25 mouse cellular contexts compared by ENCODE assay signal in the genomic region with DNA sequence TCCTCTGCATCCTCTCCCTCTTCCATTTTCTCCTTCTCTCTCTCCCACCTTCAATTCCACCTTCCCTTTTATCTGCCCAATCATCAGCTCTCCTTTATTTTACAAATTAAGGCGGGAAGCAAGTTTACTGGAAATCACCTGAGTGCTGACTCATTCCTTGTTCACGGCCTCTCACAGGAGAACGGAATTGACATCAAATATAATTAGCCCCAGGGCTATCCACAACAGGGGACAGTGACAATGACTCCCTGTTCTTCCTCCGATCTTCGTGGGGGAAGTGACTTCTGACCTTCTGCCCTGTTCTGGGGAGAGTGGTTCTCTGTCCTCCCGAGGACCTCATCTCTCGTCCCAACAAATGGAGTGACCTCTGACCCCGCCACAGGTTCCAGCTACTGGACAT. TPM values are rescaled to one million over a fixed set of nuclear protein-coding genes. Genes with fewer than 3 reads are reported as not detected.
A peak's percentile ranks its signal among the peaks of the same experiment; 100 is the strongest.
DNase-seq lines count a peak whose midpoint lies in the region; TF ChIP-seq lines count a peak whose summit lies in the region.
"Had no signal": no experiment of that assay in that cellular context is flagged by ENCODE, and none has a peak within 500 bp of the region (broad histone marks: within the 10 kb centered on the region; RNA-seq: fewer than 3 reads in every experiment).

No protein-coding gene starts in this region.

- no peaks in the 10 kb centered on the region for H3K27me3 ChIP-seq in E14TG2a.4 (ENCODE audit: insufficient read depth, low read length)
- H3K27me3 ChIP-seq in ES-Bruce4 (ENCODE audit: control insufficient read depth, insufficient read depth, low read length, poor library complexity, severe bottlenecking): no peaks in the 10 kb centered on the region
- H3K27me3 ChIP-seq: embryonic facial prominence, embryonic 12.5 days; forebrain, embryonic 13.5 days; forebrain, embryonic 15.5 days had no signal

- H3K9ac ChIP-seq in ES-Bruce4 (ENCODE audit: low read depth, poor library complexity, severe bottlenecking): peak overlapping the region; percentile 17
- H3K9ac ChIP-seq in ES-E14 (ENCODE audit: insufficient read depth, low read depth, low read length, poor library complexity, severe bottlenecking): peak overlapping the region; percentile 73
- H3K9ac ChIP-seq: embryonic facial prominence, embryonic 12.5 days; forebrain, embryonic 13.5 days; forebrain, embryonic 15.5 days; forebrain, postnatal 0 days had no signal

- in situ Hi-C loops in ES-E14 (cut with MboI; ENCODE audit: low sequenced_read_pairs in 2 of 2, unreplicated experiment in 2 of 2): no loop called here

- no peaks in the 10 kb centered on the region for H3K9me3 ChIP-seq in E14TG2a.4 (ENCODE audit: low read length)
- H3K9me3 ChIP-seq in ES-Bruce4 (replicated peaks; ENCODE audit: control insufficient read depth, insufficient read depth, low read length, poor library complexity, severe bottlenecking): no peaks in the 10 kb centered on the region
- no peaks in the 10 kb centered on the region for H3K9me3 ChIP-seq in ES-E14 (ENCODE audit: control insufficient read depth, insufficient read depth, low read depth, low read length)
- H3K9me3 ChIP-seq: embryonic facial prominence, embryonic 10.5 days; embryonic facial prominence, embryonic 12.5 days; forebrain, embryonic 13.5 days; forebrain, embryonic 15.5 days had no signal

- H3K36me3 ChIP-seq in E14TG2a.4 (ENCODE audit: insufficient read depth, low read length): peaks cover 19% of the 10 kb centered on the region
- H3K36me3 ChIP-seq in ES-Bruce4 (ENCODE audit: control insufficient read depth, insufficient read depth, low read length, poor library complexity, severe bottlenecking): no peaks in the 10 kb centered on the region
- H3K36me3 ChIP-seq in ES-E14 (ENCODE audit: control insufficient read depth, insufficient read depth, low read length, poor library complexity, severe bottlenecking): no peaks in the 10 kb centered on the region
- H3K36me3 ChIP-seq: embryonic facial prominence, embryonic 10.5 days; embryonic facial prominence, embryonic 12.5 days; forebrain, embryonic 15.5 days had no signal

- peaks cover 82% of the 10 kb centered on the region for H3K4me1 ChIP-seq in E14TG2a.4 (replicated peaks; ENCODE audit: low read depth, low read length)
- peaks cover 14% of the 10 kb centered on the region for H3K4me1 ChIP-seq in ES-Bruce4 (ENCODE audit: control insufficient read depth, insufficient read depth, low read length)
- peaks cover 10 to 28% of the 10 kb centered on the region in 2 experiments; a peak in 3 of 4 replicates for H3K4me1 ChIP-seq in ES-E14 (ENCODE audit: control insufficient read depth in 2 of 2, insufficient read depth in 2 of 2, low read length in 2 of 2, poor library complexity in 1 of 2)
- H3K4me1 ChIP-seq: embryonic facial prominence, embryonic 10.5 days; embryonic facial prominence, embryonic 12.5 days; forebrain, embryonic 13.5 days; forebrain, embryonic 15.5 days had no signal

- peak; percentile 69; the same call in 1 of the 2 replicates for TF ChIP-seq EP300 in ES-Bruce4 (IDR thresholded peaks at IDR 0.05; ENCODE audit: insufficient read depth, low read depth, low read length)

- no peak for TF ChIP-seq POLR2A in ES-Bruce4 (IDR thresholded peaks at IDR 0.05; ENCODE audit: insufficient read depth, low read length)

- TF ChIP-seq CTCF in E14TG2a.4 (conservative IDR thresholded peaks at IDR 0.05; ENCODE audit: low read length): no peak
- no peak for TF ChIP-seq CTCF in ES-Bruce4 (IDR thresholded peaks at IDR 0.05; ENCODE audit: low read depth, low read length)

- H3K4me3 ChIP-seq in E14TG2a.4 (replicated peaks; ENCODE audit: low read length): peak overlapping the region; percentile 76
- H3K4me3 ChIP-seq in ES-Bruce4 (ENCODE audit: low read depth, low read length): peak overlapping the region; percentile 40
- H3K4me3 ChIP-seq in ES-E14 (ENCODE audit: insufficient read depth in 1 of 2, low read depth in 1 of 2, low read length in 2 of 2, poor library complexity in 1 of 2, severe bottlenecking in 1 of 2): peak overlapping the region in 1 of 2 experiments; percentile 53; a peak in 2 of 4 replicates
- H3K4me3 ChIP-seq: embryonic facial prominence, embryonic 10.5 days; embryonic facial prominence, embryonic 12.5 days; forebrain, embryonic 13.5 days; forebrain, embryonic 15.5 days had no signal

- no peak for DNase-seq in ES-E14 (ENCODE audit: low read depth, low spot score)
- peak; percentile 82 for DNase-seq in ZHBTc4 (ENCODE audit: low read depth, low spot score)
- DNase-seq in layer of hippocampus, adult 9-10 months (ENCODE audit: low spot score): no peak
- DNase-seq in lung, postnatal 36 days: no peak
- DNase-seq in spleen, adult 18-20 months: no peak
- DNase-seq in cerebellum, postnatal 25 days: no peak
- DNase-seq: adrenal gland, adult 8-10 months; adrenal gland, postnatal 14 days; adrenal gland, postnatal 36 days; cerebellum, adult 11-12 months; cerebellum, adult 8-10 months; cerebellum, adult 9-11 months; cerebellum, postnatal 14 days; forebrain, postnatal 0 days had no signal

- peak overlapping the region; percentile 44 for H3K27ac ChIP-seq in ES-Bruce4 (ENCODE audit: insufficient read depth, low read length)
- peak overlapping the region; percentile 82 for H3K27ac ChIP-seq in ES-E14 (ENCODE audit: insufficient read depth, low read depth, low read length, poor library complexity, severe bottlenecking)
- H3K27ac ChIP-seq: embryonic facial prominence, embryonic 10.5 days; embryonic facial prominence, embryonic 12.5 days; forebrain, embryonic 13.5 days; forebrain, embryonic 15.5 days had no signal

TF ChIP-seq in ES-E14, 5 proteins besides CTCF, POLR2A, EP300 and RAD21:
- TF ChIP-seq ZNF384 (IDR thresholded peaks at IDR 0.05; ENCODE audit: low read depth, low read length): no peak
- TF ChIP-seq MAFK (IDR thresholded peaks at IDR 0.05; ENCODE audit: insufficient read depth, low read depth, low read length): peak; percentile 66; the same call in 1 of the 2 replicates
- TF ChIP-seq ZC3H11A (IDR thresholded peaks at IDR 0.05; ENCODE audit: borderline replicate concordance, low read depth, low read length): no peak
- no peak for TF ChIP-seq CHD2 (IDR thresholded peaks at IDR 0.05; ENCODE audit: low read depth, low read length)

RNA-seq across cellular contexts. Expression of gene 1700061G19Rik, which starts 1.7 kb away (rescaled TPM):
- polyA plus RNA-seq in ES-Bruce4 (2011; ENCODE audit: insufficient read depth, insufficient read length, low read depth, missing spikeins): 8.0 and 8.4 TPM in 2 replicates
- total RNA-seq in ES-E14 (2012; rRNA removed): 17.3 and 24.0 TPM in 2 replicates

RNA-seq across cellular contexts. Expression of gene Acsbg2, which starts 2.7 kb away (rescaled TPM):
- 0.46 and 0.68 TPM in 2 replicates for polyA plus RNA-seq in ES-Bruce4 (2011; ENCODE audit: insufficient read depth, insufficient read length, low read depth, missing spikeins)
- total RNA-seq in ES-E14 (2012; rRNA removed): 0.58 and 0.90 TPM in 2 replicates
- total RNA-seq: forebrain, postnatal 0 days; MEL had no signal
- polyA plus RNA-seq: C2C12; cortical plate, adult 2 months; embryonic facial prominence, embryonic 10.5 days; embryonic facial prominence, embryonic 12.5 days; embryonic facial prominence, embryonic 14.5 days; forebrain, embryonic 11.5 days; forebrain, embryonic 13.5 days; forebrain, embryonic 15.5 days; forebrain, postnatal 0 days had no signal

RNA-seq across cellular contexts. Expression of gene Rfx2, which starts 46.2 kb away (rescaled TPM):
- 27.5 and 30.5 TPM in 2 replicates for polyA plus RNA-seq in ES-Bruce4 (2011; ENCODE audit: insufficient read depth, insufficient read length, low read depth, missing spikeins)
- 15.8 and 22.5 TPM in 2 replicates for total RNA-seq in ES-E14 (2012; rRNA removed)

RNA-seq across cellular contexts. Expression of gene Mllt1, which starts 58.2 kb away (rescaled TPM):
- 20.7 and 21.9 TPM in 2 replicates for polyA plus RNA-seq in ES-Bruce4 (2011; ENCODE audit: insufficient read depth, insufficient read length, low read depth, missing spikeins)
- 24.6 and 25.9 TPM in 2 replicates for total RNA-seq in ES-E14 (2012; rRNA removed)
